Mouse (Mus musculus) megakaryocyte progenitor cell, adult 5-6 weeks (primary cell): Measurements from ENCODE around the gene BC061212. TPM values are rescaled to one million over a fixed set of nuclear protein-coding genes. Genes with fewer than 3 reads are reported as not detected.
"Not testable (repeated sequence)": the region's sequence is repeated elsewhere in the genome, so short reads cannot be mapped to it uniquely, and the experiment has no call there.

Source experiments
- ATAC-seq: replicated peaks from 2 replicates; pipeline ENCODE4 v1.8.0; 2016; ENCODE audit warnings: mild to moderate bottlenecking, moderate TSS enrichment, inconsistent platforms; ENCODE audit not compliant: poor library complexity
- total RNA-seq, 2 experiments: library from RNA; stranded (forward) in 1 of 2; stranded (reverse) in 1 of 2; fragments of 157-497, 149-512 nt in 1 of 2; fragments of 200-1000 nt in 1 of 2; gene quantifications; 2 replicates each; pipeline versions ENCODE4 v1.2.3 to v1.2.4; 2015 to 2017

The BC061212 gene
- total RNA-seq (2015), result not detected in 2 replicates
- total RNA-seq (2017), result not detected in 2 replicates

- not testable (repeated sequence) for ATAC-seq
Measured at GRCm38 (mm10) chr5:94070445-94070844, at the start of gene BC061212. Gene BC061212 (minus strand): TSS chr5:94070545.

DNA sequence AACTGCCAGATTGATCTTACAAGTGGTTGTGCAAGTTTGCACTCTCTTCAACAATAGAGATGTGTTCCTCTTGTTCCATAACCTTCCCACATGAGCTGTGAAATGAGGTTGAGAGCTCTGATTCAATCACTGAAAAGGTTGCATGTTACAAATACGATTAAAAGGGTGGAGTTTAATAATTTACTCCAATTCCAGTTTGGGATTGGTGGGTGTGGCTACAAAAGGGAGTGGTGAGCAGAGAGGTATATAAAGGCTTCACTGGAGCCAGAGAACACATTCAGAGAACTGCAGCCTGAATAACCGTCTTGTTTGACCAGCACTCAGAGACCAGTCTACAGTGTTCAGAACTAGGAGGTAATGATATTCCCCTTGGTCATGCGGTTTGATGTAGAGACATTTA is 5.7 kb upstream of the BC061212 start, which contains the start of gene Gm6351:
TSS of gene Gm6351 (plus strand) at position 301 of the 400 bp plus-strand sequence.
- not testable (repeated sequence) for ATAC-seq

Other genes with a start within 250 kb of the BC061212 start
- not detected in 2 replicates for gene Gm7792, start 226.8 kb downstream of the BC061212 start, total RNA-seq (2015)
- gene Gm7792, start 226.8 kb downstream of the BC061212 start, total RNA-seq (2017), result not detected in 2 replicates
- gene Gm16429, start 141.5 kb downstream of the BC061212 start, total RNA-seq (2015), result not detected in 2 replicates
- gene Gm16429, start 141.5 kb downstream of the BC061212 start, total RNA-seq (2017), result not detected in 2 replicates
- not detected in 2 replicates for gene Gm6351, start 5.8 kb upstream of the BC061212 start, total RNA-seq (2015)
- gene Gm6351, start 5.8 kb upstream of the BC061212 start, total RNA-seq (2017), result not detected in 2 replicates
- not detected in 2 replicates for gene Gm3106, start 147.5 kb upstream of the BC061212 start, total RNA-seq (2015)
- not detected in 2 replicates for gene Gm3106, start 147.5 kb upstream of the BC061212 start, total RNA-seq (2017)
- not detected in 2 replicates for gene A430089I19Rik, start 236.3 kb upstream of the BC061212 start, total RNA-seq (2015)
- gene A430089I19Rik, start 236.3 kb upstream of the BC061212 start, total RNA-seq (2017), result not detected in 2 replicates
- not detected in 2 replicates for gene Gm6502, start 243.9 kb upstream of the BC061212 start, total RNA-seq (2015)
- not detected in 2 replicates for gene Gm6502, start 243.9 kb upstream of the BC061212 start, total RNA-seq (2017)